Mouse (Mus musculus) lung, adult 2 months (tissue): ENCODE measurements around the gene Tmprss9.

Experiments
- CTCF ChIP-seq: fragments of 200-500 bp; IDR thresholded peaks from 2 replicates; pipeline ENCODE4 v1.5.1; 2011; ENCODE audit warnings: mild to moderate bottlenecking, low read length, control low read depth; ENCODE audit not compliant: insufficient read depth
- POLR2A ChIP-seq: fragments of 200-500 bp; IDR thresholded peaks from 2 replicates; pipeline ENCODE4 v1.6.1; 2011; ENCODE audit warnings: low read depth, mild to moderate bottlenecking, control low read depth, low read length, borderline replicate concordance; ENCODE audit errors: extremely low read depth

GRCm38 (mm10) chr10:80838346-80838912 lies 33.2 kb upstream of the Tmprss9 start:
- TF ChIP-seq CTCF (no peak), POLR2A (no peak)
